ENCODE assay signal across 22 mouse cellular contexts in the genomic region with DNA sequence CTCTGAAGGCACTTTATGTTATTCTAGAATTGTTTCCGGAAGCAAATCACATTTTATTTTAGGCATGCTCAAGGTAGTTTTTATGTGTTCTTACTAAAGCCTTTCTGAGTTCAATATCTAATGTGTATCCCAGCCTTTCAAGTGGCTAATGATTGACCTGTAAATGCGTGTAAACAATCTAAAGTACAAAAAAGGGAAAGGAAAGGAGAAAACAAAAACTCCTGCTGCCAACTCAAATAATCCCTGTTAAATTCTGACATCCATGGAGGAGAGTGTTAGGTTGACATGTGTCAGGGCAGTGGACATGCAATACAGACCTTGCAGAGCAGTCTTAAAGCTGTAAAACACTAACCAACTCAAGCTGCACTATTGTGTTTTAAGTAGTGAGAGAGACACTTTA.
"Had no signal": no experiment of that assay in that cellular context is flagged by ENCODE, and none has a peak within 500 bp of the region (broad histone marks: within the 10 kb centered on the region; RNA-seq: fewer than 3 reads in every experiment).

No protein-coding gene starts in this region.

- H3K27me3 ChIP-seq: heart, embryonic 12.5 days; hindbrain, embryonic 13.5 days; hindbrain, embryonic 15.5 days; limb, embryonic 12.5 days; limb, embryonic 15.5 days had no signal

- H3K27ac ChIP-seq: heart, embryonic 10.5 days; hindbrain, embryonic 13.5 days; hindbrain, embryonic 15.5 days; hindbrain, postnatal 0 days; kidney, postnatal 0 days; limb, embryonic 12.5 days; limb, embryonic 15.5 days; liver, embryonic 14.5 days had no signal

- ATAC-seq: forebrain, embryonic 16.5 days; hindbrain, postnatal 0 days; intestine, embryonic 16.5 days had no signal

- DNase-seq: gastrocnemius, postnatal 14 days; gastrocnemius, postnatal 36 days; heart, adult 18-20 months; heart, postnatal 10 days; heart, postnatal 36 days; kidney, adult 11 months; kidney, postnatal 14 days; layer of hippocampus, adult 9-11 months; layer of hippocampus, postnatal 36 days; left cerebral cortex, postnatal 4 days; lung, adult 18-20 months had no signal

- H3K4me2 ChIP-seq: heart, embryonic 12.5 days; hindbrain, embryonic 13.5 days; hindbrain, embryonic 15.5 days; limb, embryonic 12.5 days; limb, embryonic 15.5 days had no signal

- H3K4me3 ChIP-seq: heart, embryonic 10.5 days; heart, embryonic 12.5 days; hindbrain, embryonic 13.5 days; hindbrain, embryonic 15.5 days; limb, embryonic 12.5 days; limb, embryonic 15.5 days had no signal

- H3K9ac ChIP-seq: heart, embryonic 12.5 days; hindbrain, embryonic 13.5 days; hindbrain, embryonic 15.5 days; limb, embryonic 12.5 days; limb, embryonic 15.5 days; liver, embryonic 14.5 days had no signal

- H3K36me3 ChIP-seq: heart, embryonic 10.5 days; heart, embryonic 12.5 days; hindbrain, embryonic 13.5 days; hindbrain, embryonic 15.5 days; limb, embryonic 12.5 days; limb, embryonic 15.5 days had no signal

- H3K4me1 ChIP-seq: heart, embryonic 10.5 days; heart, embryonic 12.5 days; hindbrain, embryonic 13.5 days; hindbrain, embryonic 15.5 days; limb, embryonic 12.5 days; limb, embryonic 15.5 days had no signal

- H3K9me3 ChIP-seq: heart, embryonic 10.5 days; heart, embryonic 12.5 days; hindbrain, embryonic 13.5 days; hindbrain, embryonic 15.5 days; limb, embryonic 12.5 days; limb, embryonic 15.5 days had no signal
